In the genomic region with DNA sequence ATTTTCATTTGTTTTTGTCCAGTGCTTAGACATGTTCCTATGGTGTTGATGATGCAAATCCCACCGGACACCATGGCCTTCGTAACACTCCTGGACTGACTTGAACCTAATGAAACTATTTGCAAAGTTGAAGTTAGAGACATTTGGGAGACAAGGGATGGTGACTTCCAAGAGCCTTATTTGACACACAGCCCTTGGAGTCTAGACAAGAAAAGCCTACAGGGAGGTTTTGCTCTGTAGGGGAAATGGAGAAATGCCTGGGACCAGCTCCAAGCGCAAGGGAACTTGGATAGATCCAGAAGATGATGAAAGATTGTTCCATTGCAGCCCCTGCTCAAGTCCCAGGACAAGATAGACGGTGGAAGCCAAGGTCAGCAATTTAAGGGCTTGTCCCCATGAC, we compare ENCODE assay signal across 16 mouse cellular contexts.
DNase-seq lines count a peak whose midpoint lies in the region; ATAC-seq and TF ChIP-seq lines count a peak whose summit lies in the region.
"Had no signal": no experiment of that assay in that cellular context is flagged by ENCODE, and none has a peak within 500 bp of the region (broad histone marks: within the 10 kb centered on the region; RNA-seq: fewer than 3 reads in every experiment).

No protein-coding gene starts in this region.

- H3K4me2 ChIP-seq in lung, postnatal 0 days (replicated peaks; ENCODE audit: low read depth, low read length): no peak overlapping the region
- H3K4me2 ChIP-seq: limb, embryonic 13.5 days; lung, embryonic 15.5 days; neural tube, embryonic 15.5 days; stomach, embryonic 15.5 days had no signal

- no peak overlapping the region for H3K9ac ChIP-seq in lung, postnatal 0 days (replicated peaks; ENCODE audit: low read depth)
- H3K9ac ChIP-seq: limb, embryonic 13.5 days; lung, embryonic 15.5 days; neural tube, embryonic 15.5 days; stomach, embryonic 15.5 days had no signal

- ATAC-seq in lung, postnatal 0 days: no peak
- ATAC-seq: forebrain, embryonic 16.5 days; intestine, embryonic 16.5 days; midbrain, embryonic 16.5 days had no signal

- no peak overlapping the region for H3K27ac ChIP-seq in lung, postnatal 0 days (ENCODE audit: low read length)
- peak overlapping the region; percentile 88 for H3K27ac ChIP-seq in brown adipose tissue, adult 24 weeks (replicated peaks; ENCODE audit: low read depth, low read length)
- H3K27ac ChIP-seq: limb, embryonic 13.5 days; lung, embryonic 15.5 days; neural tube, embryonic 15.5 days; stomach, embryonic 15.5 days had no signal

- no peak for TF ChIP-seq EP300 in lung, postnatal 0 days (IDR thresholded peaks at IDR 0.05)

- no peaks in the 10 kb centered on the region for H3K36me3 ChIP-seq in lung, postnatal 0 days (ENCODE audit: insufficient read depth, low read length)
- H3K36me3 ChIP-seq: limb, embryonic 13.5 days; lung, embryonic 15.5 days; neural tube, embryonic 15.5 days; stomach, embryonic 15.5 days had no signal

- H3K4me1 ChIP-seq in lung, postnatal 0 days (ENCODE audit: insufficient read depth, low read depth, low read length): no peaks in the 10 kb centered on the region
- peaks cover 2% of the 10 kb centered on the region; the same call in 1 of the 2 replicates for H3K4me1 ChIP-seq in brown adipose tissue, adult 24 weeks (ENCODE audit: control insufficient read depth, insufficient read depth, insufficient read length, low read length)
- H3K4me1 ChIP-seq: limb, embryonic 13.5 days; lung, embryonic 15.5 days; neural tube, embryonic 15.5 days; stomach, embryonic 15.5 days had no signal

- no peaks in the 10 kb centered on the region for H3K9me3 ChIP-seq in lung, postnatal 0 days (ENCODE audit: low read length)
- H3K9me3 ChIP-seq: limb, embryonic 13.5 days; lung, embryonic 15.5 days; neural tube, embryonic 15.5 days; stomach, embryonic 15.5 days had no signal

- H3K4me3 ChIP-seq in lung, postnatal 0 days (ENCODE audit: low read depth, low read length): no peak overlapping the region
- no peak overlapping the region for H3K4me3 ChIP-seq in brown adipose tissue, adult 24 weeks (ENCODE audit: insufficient read depth, low read depth, low read length)
- H3K4me3 ChIP-seq: limb, embryonic 13.5 days; lung, embryonic 15.5 days; neural tube, embryonic 15.5 days; stomach, embryonic 15.5 days had no signal

- no peak for TF ChIP-seq CTCF in lung, postnatal 0 days (IDR thresholded peaks at IDR 0.05)

- H3K27me3 ChIP-seq in lung, postnatal 0 days (replicated peaks; ENCODE audit: insufficient read depth, low read length): no peaks in the 10 kb centered on the region
- H3K27me3 ChIP-seq: limb, embryonic 13.5 days; lung, embryonic 15.5 days; neural tube, embryonic 15.5 days; stomach, embryonic 15.5 days had no signal

- peak; percentile 7 for DNase-seq in lung, postnatal 0 days (ENCODE audit: low spot score)
- no peak for DNase-seq in lung, postnatal 4 days
- peak; percentile 70 for DNase-seq in heart, adult 8-10 months (ENCODE audit: low spot score)
- DNase-seq in ovary, postnatal 14 days (ENCODE audit: low spot score): peak; percentile 9
- no peak for DNase-seq in Muller cell, postnatal 12 days (ENCODE audit: inconsistent ontology term)
- no peak for DNase-seq in frontal cortex, postnatal 14 days (ENCODE audit: low spot score in 2 of 2)
- DNase-seq: cerebellum, postnatal 36 days; layer of hippocampus, postnatal 36 days had no signal

- WGBS in lung, postnatal 0 days: 86% methylated on average over 4 of the region's 4 CpGs

Comparison
In these comparisons a context has a peak if more than half of its experiments do, and no peak if none do; other contexts are left out.
1. DNase-seq: peak in lung, postnatal 0 days (single experiment), heart, adult 8-10 months (single experiment) and ovary, postnatal 14 days (single experiment); none in lung, postnatal 4 days (0 of 2), Muller cell, postnatal 12 days (single experiment) and frontal cortex, postnatal 14 days (0 of 2).